Mouse (Mus musculus): ENCODE measurements at regions not wholly inside any gene's neighbourhood (a gene's known extent, or its start where the extent isn't known, plus 50 kb on each side); places are given as distances from the start of the nearest gene placed in this dataset.

DNA sequence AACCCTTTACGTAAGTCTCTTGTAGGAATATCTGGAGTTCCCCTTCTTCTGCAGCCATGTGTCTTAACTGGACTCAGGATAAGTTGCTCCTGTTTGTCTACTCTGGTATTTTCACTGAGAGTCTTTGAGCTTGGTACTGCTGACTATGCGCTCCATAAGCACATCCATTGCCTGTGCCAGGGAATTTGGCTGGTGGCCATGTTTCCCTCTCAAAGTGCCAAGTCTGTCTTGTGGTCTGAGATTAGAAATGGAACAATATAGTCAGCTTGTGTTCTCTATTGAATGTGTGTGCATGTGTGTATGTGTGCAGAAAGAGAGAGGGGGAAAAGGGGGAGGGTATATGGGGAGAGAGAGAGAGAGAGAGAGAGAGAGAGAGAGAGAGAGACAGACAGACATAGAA, 263.7 kb downstream of the Olfm4 start:
- no peak for DNase-seq

- DNase-seq: no peak
Observed at GRCm38 (mm10) chr14:80249882-80250281, 266.0 kb downstream of the Olfm4 start.

DNA sequence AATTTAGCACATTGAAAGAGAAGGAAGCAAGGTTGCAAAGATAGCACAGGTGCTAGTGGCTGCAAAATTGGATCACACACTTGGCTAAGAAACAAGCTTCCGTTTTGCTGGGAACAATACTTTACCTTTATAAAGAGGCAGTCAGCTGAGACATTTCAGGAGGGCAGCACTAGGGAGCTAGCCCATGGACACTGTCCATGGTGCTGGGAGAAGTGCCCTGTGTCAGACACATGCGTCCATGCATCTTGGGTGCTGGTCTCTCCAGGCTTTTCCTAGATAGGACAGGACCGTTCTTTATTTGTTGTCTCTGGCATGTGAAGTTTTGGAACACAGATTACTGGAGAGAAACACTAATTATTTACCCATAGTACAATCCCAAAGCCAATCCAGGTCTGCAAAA, 273.2 kb downstream of the Olfm4 start:
- no peak for DNase-seq

DNA sequence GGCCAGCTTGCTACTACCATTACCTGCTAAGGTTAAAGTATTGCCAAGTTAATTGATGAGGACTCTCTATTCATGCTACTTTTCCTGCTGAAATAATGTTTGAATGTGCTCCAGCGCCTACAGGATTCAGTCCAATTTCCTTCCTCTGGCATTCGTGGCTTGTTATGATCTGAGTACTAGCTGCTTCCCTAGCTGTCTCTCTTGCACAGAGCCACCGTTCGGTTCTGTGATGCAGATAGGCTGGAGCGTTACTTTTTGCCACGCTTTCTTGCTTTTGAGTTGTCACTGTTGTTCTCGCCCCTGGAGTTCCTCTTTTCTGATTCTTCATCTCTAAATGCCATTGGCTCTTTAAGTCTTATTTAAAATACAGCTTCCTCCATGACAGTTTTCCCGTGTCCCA, 279.3 kb downstream of the Olfm4 start:
- no peak for DNase-seq

- DNase-seq: no peak
Observed at GRCm38 (mm10) chr14:80265081-80265480, 281.2 kb downstream of the Olfm4 start.

GRCm38 (mm10) chr14:80269179-80269951, 285.5 kb downstream of the Olfm4 start:
- DNase-seq: peak; percentile 37

DNA sequence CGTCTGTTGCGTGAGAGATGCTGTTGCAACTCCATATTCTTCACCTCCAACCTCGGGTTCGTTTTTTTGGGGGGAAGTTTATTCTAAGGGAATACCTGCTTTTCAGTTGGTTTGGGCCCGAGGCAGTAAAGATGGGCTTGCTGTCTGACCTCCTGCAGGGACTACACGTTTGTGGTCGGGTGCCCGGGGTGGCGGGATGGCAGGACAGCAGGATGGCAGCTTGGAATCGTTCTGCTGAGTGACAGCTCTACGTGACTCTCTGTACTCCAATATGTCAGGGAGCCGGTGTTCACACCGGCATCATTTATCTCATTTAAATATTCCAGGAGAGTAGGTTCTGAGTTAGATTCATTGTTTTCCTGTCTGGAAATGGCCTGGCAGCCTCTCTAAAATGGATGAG, 286.2 kb downstream of the Olfm4 start:
- DNase-seq: no peak

DNA sequence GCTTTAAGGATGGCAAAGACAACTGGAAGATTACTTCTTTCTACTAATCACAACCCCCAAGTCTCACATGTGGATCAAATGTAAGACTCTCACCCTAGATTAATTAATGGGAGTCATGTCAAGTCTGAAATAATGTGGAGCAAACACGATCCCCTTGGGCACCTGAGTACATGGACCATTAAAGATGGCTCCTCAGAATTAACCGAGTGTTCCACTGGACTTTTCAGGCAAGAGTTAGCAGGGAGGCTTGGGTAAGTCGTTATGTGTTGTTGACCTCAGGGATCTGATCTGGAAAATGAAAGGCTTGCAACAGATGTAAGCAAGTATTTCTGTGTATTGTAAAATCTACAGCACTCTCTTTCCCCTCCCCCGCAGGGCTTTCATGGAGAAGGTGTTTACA, 296.3 kb downstream of the Olfm4 start:
- no peak for DNase-seq

DNA sequence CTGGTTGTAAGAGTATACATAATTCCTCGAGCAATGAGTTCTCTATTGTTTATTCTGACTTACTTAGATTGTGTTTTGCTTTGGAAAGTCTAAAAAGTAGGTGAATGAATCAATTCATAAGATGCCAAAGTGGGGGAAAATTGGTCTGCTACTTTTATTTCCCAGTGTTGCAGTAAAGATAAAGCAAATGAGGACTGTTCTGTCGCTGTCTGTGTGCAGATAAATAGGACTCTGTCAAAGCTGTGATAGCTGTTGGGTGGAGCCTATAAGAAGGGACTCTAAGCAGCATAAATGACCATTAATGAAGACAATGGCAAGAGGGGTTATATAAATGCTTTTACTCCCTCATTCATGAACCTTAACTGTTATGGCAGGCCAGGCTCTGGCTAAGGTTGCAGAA, 299.8 kb downstream of the Olfm4 start:
- DNase-seq: no peak

- no peak for DNase-seq
Observed at GRCm38 (mm10) chr14:80291360-80291759, 307.5 kb downstream of the Olfm4 start.

- no peak for DNase-seq
Observed at GRCm38 (mm10) chr14:80293378-80293777, 309.5 kb downstream of the Olfm4 start.

- DNase-seq: no peak
Observed at GRCm38 (mm10) chr14:80329651-80330050, 345.8 kb downstream of the Olfm4 start.

- no peak for DNase-seq
Observed at GRCm38 (mm10) chr14:80362024-80362622, 378.2 kb downstream of the Olfm4 start.

DNA sequence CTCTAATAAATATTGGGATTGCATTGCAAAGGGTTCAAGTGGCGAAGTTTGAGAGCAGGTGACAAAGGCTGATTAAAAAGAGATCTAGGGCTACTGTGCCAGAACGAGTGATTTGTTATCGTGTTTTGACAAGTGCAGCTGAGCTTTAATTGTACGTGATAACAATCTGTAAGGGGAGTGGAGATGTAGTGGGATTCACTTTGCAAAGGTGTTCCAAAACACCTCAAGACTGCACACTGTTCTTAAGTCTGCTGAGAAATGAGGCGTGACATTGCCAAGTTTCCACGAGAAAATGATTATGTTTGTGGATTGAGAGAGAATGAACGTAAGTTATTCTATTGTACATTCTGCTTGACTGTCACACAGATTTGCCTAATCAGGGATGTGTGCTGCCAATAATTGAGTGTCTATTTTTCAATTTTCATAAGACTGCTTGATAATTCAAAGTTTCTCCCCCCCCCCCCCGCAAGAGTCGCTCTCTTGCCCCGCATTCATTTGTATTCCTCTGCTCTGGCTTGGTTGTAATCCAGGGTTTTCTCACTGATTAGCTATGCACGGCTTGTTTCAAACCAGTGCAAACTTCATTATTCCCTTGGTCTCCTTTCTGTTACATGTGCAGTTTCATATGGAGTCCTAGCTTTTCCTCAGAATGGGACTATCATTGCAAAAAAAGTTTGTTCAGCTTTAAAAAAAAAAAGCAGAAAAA, 385.7 kb downstream of the Olfm4 start:
- no peak for DNase-seq

DNA sequence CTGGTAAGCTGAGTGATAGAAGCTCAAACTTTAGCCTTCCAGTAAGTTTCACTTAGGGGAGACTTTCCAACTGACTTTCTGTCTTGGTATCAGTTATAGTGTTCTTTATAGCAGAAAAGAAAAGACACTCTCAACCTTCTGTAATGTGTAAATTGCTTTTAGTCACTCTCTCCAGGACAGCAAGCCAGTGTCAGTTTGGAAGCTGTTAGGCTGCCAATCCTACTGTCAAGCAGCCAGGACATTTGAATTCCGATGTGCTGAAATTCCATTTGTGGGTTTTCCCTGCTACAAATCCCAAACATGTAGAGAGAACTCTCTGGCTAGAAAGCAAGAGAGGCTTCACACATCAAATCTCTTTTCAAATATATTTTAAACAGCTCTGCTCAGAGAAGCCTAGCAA, 390.4 kb downstream of the Olfm4 start:
- no peak for DNase-seq

- DNase-seq: no peak
Observed at GRCm38 (mm10) chr14:80377064-80377463, 393.2 kb downstream of the Olfm4 start.

DNA sequence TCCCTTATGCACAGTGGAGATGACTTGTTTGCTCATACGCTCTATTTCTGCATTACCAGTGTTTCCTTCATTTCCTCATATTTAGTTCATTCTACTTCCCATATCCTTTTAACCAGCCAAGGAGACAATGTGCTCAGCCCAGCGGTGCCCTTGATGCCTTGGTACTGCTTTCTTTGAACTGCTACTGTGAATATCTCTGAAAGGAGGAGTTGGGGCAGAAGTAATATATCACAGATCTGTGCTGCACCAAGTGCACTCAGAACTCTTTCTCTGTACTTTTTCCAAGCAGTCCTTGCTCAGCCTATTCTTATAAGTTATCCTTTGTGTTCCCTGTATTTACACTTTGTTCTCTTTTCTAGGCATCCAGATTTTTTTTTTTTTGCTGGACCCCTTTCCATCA, 407.5 kb downstream of the Olfm4 start:
- DNase-seq: no peak

DNA sequence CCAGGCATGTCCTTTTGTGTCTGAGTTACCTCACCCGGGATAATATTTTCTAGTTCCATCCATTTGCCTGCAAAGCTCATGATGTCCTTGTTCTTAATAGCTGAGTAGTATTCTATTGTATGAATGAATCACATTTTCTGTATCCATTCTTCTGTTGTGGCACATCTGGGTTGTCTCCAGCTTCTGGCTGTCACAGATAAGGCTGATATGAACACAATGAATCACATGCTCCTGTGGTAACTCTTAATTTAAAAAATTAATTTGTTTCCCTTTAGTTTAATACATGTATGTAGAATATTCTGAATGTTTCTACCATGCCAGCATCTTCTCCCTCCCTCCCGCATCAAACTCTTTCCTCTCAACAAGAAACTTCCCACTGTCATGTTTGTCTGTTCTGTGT, 424.4 kb downstream of the Olfm4 start:
- no peak for DNase-seq

DNA sequence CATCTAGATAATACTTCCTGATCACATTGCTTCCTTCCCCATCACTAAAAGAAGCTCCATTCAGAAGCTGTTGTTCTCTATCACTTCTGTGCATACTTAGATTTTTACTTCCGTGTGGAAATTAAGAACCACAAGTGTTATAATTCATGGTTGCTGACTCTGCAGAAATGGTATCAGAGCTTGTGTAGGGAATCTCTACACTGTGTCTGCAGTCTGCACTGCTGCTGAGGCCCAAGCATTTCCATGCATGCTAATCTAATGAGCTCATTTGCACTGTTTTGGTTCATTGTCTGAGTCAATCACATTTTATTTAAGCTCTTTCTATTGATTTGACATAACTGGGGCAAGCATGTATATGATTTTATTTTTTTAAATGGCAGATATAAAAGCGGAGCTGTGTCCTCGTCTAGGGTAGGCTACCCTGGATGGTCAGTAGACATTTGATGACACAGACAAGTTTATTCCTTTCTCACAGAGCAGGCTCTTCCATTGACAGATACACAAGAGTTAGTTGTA, 435.0 kb downstream of the Olfm4 start:
- no peak for DNase-seq

GRCm38 (mm10) chr14:80443820-80444219, 459.9 kb downstream of the Olfm4 start:
- DNase-seq: no peak

DNA sequence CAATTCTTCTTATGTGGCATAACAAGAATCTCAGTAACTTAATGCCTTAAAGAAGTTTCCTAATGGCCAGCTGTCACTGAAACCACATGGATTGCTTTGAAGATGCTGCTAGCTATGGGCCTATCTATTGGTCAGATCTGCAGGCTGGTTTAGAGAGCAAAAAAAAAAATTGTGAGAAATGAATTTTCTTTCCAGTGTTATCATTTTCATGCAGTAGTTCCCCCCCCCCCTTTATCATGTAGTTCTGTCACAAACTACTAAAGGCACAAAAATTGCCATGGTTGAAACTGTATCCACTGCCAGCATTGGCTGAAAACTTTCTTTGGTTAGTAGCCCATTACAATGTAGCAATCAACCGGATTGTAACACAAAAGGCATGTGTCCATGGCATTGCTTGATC, 487.6 kb downstream of the Olfm4 start:
- DNase-seq: no peak

DNA sequence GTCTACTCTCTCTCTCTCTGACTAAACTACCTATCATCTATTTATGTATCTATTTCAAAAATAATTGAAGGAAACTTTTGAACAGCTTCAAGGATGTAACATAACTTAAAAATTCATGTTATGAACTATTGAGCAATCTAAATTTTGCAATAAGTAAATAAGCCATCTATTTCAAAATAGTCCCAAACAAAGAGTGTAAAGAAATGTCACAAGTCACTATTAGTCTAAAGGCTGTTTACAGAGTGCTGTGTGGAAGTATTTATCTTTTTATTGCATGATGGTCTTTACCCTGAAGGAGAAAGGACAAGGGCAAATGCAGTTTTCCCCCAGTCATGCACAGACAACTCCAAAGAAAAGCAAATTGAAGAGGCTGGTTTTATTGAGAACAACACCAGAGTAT, 496.0 kb downstream of the Olfm4 start:
- no peak for DNase-seq

DNA sequence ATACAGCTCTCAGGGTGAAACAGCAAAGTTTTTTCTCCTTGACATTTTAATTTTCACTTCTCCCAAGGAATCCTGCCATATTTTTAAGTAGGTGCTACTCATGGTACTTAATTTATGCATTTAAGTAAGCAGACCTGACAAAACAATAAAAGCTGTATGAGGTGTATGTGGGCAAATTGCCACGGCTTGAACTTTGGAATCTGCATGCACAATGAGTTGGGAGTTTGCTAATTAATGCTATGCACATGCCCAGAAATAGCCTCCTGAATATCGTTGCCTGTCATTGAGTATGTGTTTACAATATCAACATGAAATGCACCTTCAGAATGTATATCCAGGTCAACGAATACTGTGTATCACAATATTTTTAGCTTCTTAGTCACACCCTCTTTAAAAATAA, 498.9 kb downstream of the Olfm4 start:
- DNase-seq: no peak

GRCm38 (mm10) chr14:80484256-80484655, 500.4 kb downstream of the Olfm4 start:
- no peak for DNase-seq
